Mouse (Mus musculus) layer of hippocampus, adult 8-10 months (tissue): ENCODE results near the gene Olfr510. TPM values are rescaled to one million over a fixed set of nuclear protein-coding genes. Genes with fewer than 3 reads are reported as not detected.
"Not testable (repeated sequence)": the region's sequence is repeated elsewhere in the genome, so short reads cannot be mapped to it uniquely, and the experiment has no call there.

Source experiments
- DNase-seq, 2 experiments: peaks; one replicate each; pipeline ENCODE4 v3.0.0; 2022; ENCODE audit warnings: low spot score in 2 of 2
- total RNA-seq, 4 experiments: library from RNA; stranded (reverse); gene quantifications; 2 replicates each; pipeline ENCODE4 v1.2.4; 2022

The Olfr510 gene
- total RNA-seq: not detected

DNA sequence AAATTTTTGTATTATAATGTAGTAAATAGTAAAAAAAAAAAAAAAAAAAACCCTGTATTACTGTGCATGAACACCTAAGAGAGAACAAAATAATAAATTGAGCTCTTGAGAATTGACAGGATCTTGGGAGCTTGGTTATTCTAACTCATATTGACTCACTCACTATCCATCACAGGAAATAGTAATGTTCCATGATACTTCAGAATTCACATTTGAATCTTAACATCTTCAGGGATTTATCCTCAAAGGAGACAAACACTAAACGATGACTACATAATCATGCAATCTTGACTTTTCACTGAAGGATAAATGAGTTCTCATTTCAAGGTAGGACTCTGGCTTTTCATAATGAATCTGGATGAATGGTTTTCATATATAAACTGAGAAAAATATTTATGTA, at the start of gene Olfr510:
TSS of gene Olfr510 (plus strand) at position 301 of the 400 bp plus-strand sequence.
- DNase-seq: no peak

DNA sequence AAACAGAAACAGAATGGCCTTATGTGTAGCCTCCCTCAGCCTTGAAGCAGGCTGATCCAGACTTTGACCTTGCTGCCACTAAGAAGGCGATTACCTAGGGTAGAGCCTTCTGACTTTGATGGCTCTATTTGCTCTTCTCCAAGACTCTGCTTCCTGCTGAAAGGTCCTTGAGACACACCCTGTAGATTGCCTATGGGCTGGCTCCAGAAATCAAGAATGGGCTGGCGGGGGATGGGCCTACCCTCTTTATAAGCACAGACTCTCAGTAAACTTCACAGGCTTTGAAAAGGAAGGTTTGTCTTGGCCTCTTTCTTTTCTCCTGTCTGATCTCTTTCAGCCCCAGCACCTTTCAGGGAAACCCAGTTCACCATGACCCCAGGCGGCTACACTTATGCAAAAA, 49.4 kb upstream of the Olfr510 start:
- not testable (repeated sequence) for DNase-seq

DNA sequence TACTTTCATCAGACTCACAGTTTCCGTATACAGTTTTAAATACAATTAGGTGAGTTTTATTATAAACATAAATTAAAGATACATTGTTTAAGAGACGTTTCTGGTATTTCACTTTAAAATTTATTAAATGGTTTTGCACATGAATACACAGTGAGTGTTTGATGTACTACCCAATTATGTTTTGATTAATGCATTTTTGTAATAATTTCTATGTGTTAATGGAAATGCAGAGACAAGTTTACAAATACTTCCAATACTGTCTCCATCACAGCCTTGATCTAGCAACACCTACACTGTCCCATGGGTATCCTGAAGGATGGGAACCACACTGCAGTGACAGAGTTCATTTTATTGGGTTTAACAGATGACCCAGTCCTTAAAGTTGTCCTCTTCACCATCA, 44.7 kb upstream of the Olfr510 start, which contains the start of gene Olfr507:
TSS of gene Olfr507 (plus strand) at position 301 of the 400 bp plus-strand sequence.
- no peak for DNase-seq

DNA sequence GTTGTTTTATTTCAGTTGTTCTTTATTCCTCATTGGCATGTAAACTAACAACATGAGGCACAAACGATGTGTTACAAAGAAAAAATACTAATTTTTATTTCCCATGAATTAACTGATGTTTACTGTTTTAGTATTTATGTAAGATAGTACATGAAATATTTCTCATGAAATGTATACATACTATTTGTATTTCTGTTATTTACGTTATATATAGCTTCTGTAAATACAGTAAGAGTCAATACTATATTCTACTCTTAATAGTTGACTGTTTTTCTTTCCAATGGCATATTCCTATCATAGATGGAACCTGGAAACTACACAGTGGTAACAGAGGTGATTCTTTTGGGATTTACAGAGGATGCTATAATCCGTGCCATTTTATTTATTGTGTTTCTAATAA, 36.5 kb upstream of the Olfr510 start, which contains the start of gene Olfr508:
TSS of gene Olfr508 (plus strand) at position 301 of the 400 bp plus-strand sequence.
- DNase-seq: no peak

DNA sequence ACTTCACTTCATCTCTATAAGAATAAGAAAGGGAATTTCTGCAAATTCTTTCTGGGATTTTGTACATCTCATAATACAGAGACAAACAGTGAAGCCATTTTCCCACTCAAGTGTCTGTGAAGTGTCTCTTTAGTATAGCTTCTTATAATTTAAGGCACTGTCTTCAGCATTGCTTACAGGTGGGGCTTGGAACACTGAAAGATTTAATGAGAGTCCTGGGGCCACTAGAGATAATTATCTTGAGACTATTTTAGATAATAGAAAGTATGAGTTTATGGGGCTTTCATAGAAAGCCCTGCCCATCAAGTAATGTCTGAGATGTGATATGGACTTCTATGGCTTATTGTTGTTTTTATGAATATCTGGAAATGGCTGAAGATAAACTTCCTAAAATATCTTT, 14.4 kb upstream of the Olfr510 start, which contains the start of gene Olfr509:
TSS of gene Olfr509 (minus strand) at position 101 of the 400 bp plus-strand sequence.
- DNase-seq: no peak

DNA sequence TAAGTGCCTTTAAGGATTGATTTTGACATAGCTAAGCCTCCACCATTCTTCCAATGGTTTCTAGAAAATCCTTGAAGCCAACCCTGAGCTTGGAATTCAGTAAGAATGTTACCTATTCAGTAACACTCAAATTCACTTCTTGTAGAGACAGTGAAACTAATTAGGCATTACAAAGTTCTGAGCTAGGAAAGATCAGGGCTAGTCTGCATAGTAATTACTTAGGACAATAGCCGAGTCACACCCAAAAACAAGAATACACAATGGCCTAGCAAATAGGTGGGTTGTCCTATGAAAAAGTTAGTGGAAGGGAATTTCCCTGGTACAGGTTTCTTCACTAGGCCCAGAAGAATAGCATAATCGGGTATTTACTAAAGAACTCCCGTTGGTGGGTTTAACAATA, 3.8 kb upstream of the Olfr510 start:
- no peak for DNase-seq

DNA sequence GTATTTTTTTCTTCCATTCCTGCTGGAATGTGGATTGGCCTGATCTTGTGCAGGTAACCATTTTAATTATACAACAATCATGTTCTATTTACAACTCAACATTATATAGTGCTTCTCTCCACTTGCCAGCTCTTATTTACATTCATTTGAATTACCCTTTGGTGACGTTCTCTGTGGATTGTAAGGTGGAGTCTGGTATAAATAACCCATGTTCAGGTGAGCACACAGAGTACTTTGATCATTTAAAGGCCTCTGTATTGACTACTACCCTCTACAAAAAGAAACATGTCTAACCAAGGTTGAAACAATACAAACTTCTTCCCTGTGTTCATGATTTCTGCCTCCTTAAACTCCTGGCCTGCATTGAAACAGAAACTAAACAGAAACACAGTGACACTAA, 4.8 kb downstream of the Olfr510 start:
- DNase-seq: no peak

DNA sequence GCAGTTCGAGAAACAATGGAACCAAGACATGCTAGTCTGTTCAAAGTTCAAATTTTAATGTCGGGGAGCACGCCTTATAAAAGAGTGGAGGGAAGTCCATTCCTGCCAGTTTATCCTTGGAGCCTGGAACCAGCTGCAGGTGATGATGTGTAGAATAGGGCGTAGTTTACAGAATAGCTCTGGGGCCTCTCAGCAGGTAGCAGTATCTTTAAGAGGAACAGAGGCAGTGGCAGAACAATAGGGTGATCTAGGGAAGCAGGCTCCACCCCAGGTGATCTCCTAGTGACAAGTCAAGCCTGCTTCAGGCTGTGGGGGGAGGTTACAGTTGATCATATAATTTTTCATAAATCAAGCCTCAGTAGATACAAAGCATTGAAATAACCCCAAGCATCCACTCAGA, 12.7 kb downstream of the Olfr510 start:
- no peak for DNase-seq

DNA sequence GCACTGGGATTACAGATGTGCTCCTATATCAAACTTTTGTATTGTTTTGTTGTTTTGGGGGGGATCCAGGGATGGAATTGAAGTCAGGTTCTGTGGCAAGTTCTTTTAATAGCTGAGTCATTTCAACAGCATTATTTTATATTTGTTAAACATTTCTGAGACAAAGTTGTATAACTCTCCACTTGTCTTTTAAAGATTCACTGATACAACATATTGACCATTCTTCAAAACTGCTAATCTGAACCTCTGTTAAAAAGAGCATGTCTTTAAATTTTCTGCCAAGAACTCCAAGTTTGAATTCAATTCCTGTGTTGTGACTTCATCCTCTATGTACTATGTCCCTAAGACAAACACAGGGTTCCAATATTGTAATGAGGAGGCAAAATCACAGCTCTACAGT, 46.8 kb downstream of the Olfr510 start, which contains the start of gene Olfr512:
TSS of gene Olfr512 (plus strand) at position 301 of the 400 bp plus-strand sequence.
- DNase-seq: no peak

Other genes starting within 250 kb of the Olfr510 start
- not detected for gene Olfr497, start 246.0 kb upstream of the Olfr510 start, total RNA-seq
- not detected for gene Olfr498, start 201.1 kb upstream of the Olfr510 start, total RNA-seq
- gene Olfr502, start 141.4 kb upstream of the Olfr510 start, total RNA-seq: not detected
- gene Olfr503, start 121.9 kb upstream of the Olfr510 start, total RNA-seq: not detected
- not detected for gene Olfr504, start 100.6 kb upstream of the Olfr510 start, total RNA-seq
- gene Olfr506, start 55.6 kb upstream of the Olfr510 start, total RNA-seq: not detected
- gene Olfr507, start 44.6 kb upstream of the Olfr510 start, total RNA-seq: not detected
- not detected for gene Olfr508, start 36.4 kb upstream of the Olfr510 start, total RNA-seq
- not detected for gene Olfr509, start 14.5 kb upstream of the Olfr510 start, total RNA-seq
- gene Olfr512, start 46.9 kb downstream of the Olfr510 start, total RNA-seq: not detected
- not detected for gene Olfr513, start 84.6 kb downstream of the Olfr510 start, total RNA-seq
- gene Olfr514, start 159.6 kb downstream of the Olfr510 start, total RNA-seq: not detected
- not detected for gene Olfr516, start 184.1 kb downstream of the Olfr510 start, total RNA-seq
- not detected for gene Olfr517, start 206.0 kb downstream of the Olfr510 start, total RNA-seq
- gene Olfr518, start 218.6 kb downstream of the Olfr510 start, total RNA-seq: not detected
- gene Olfr519, start 228.0 kb downstream of the Olfr510 start, total RNA-seq: not detected